Mouse (Mus musculus): Measurements from ENCODE around the gene Rhod. TPM values are rescaled to one million over a fixed set of nuclear protein-coding genes. Genes with fewer than 3 reads are reported as not detected.
A peak's percentile ranks its signal among the peaks of the same experiment; 100 is the strongest.

Rhod gene
- polyA plus RNA-seq, 1 experiment from 2014 or later = 37.9 TPM

GRCm38 (mm10) chr19:4446661-4447420 lies 7.6 kb upstream of the Rhod start:
- WGBS = 81% methylated on average over 8 of the region's 8 CpGs
- Histone ChIP-seq H3K4me2 (no peak overlapping the region), H3K27me3 (no peaks in the 10 kb centered on the region), H3K27ac (no peak overlapping the region), H3K4me3 (no peak overlapping the region), H3K4me1 (peaks cover 6% of the 10 kb centered on the region), H3K9me3 (no peaks in the 10 kb centered on the region), H3K9ac (no peak overlapping the region), H3K36me3 (no peaks in the 10 kb centered on the region)
- no peak for ATAC-seq (ENCODE audit: borderline replicate concordance, extremely low read depth, low FRiP score, low TSS enrichment)

GRCm38 (mm10) chr19:4442408-4442807 lies 3.2 kb upstream of the Rhod start:
- no peak overlapping the region for H3K4me3 ChIP-seq
- no peak overlapping the region for H3K9ac ChIP-seq
- H3K36me3 ChIP-seq = no peaks in the 10 kb centered on the region
- H3K27ac ChIP-seq = peak overlapping the region; percentile 67
- H3K9me3 ChIP-seq = no peaks in the 10 kb centered on the region
- no peak overlapping the region for H3K4me2 ChIP-seq
- 12% methylated on average over 3 of the region's 3 CpGs for WGBS
- peaks cover 41% of the 10 kb centered on the region for H3K4me1 ChIP-seq
- no peaks in the 10 kb centered on the region for H3K27me3 ChIP-seq
- no peak for ATAC-seq (ENCODE audit: borderline replicate concordance, extremely low read depth, low FRiP score, low TSS enrichment)

- Histone ChIP-seq H3K4me3 (no peak overlapping the region), H3K9ac (no peak overlapping the region), H3K27me3 (no peaks in the 10 kb centered on the region), H3K4me2 (peak overlapping the region; percentile 12; the same call in 1 of the 2 replicates), H3K4me1 (peaks cover 41% of the 10 kb centered on the region), H3K36me3 (no peaks in the 10 kb centered on the region), H3K9me3 (no peaks in the 10 kb centered on the region), H3K27ac (peak overlapping the region; percentile 67)
- peak; percentile 54; the same call in 1 of the 2 replicates for ATAC-seq (ENCODE audit: borderline replicate concordance, extremely low read depth, low FRiP score, low TSS enrichment)
- WGBS = 25% methylated on average over 10 of the region's 10 CpGs
Measured at GRCm38 (mm10) chr19:4441621-4442161, 2.5 kb upstream of the Rhod start.

- Histone ChIP-seq H3K9ac (no peak overlapping the region), H3K36me3 (no peaks in the 10 kb centered on the region), H3K4me1 (peaks cover 41% of the 10 kb centered on the region), H3K4me2 (peak overlapping the region; percentile 93), H3K27me3 (no peaks in the 10 kb centered on the region), H3K9me3 (no peaks in the 10 kb centered on the region), H3K27ac (peak overlapping the region; percentile 67), H3K4me3 (no peak overlapping the region)
- no peak for ATAC-seq (ENCODE audit: borderline replicate concordance, extremely low read depth, low FRiP score, low TSS enrichment)
- WGBS = 24% methylated on average over 6 of the region's 6 CpGs
Measured at GRCm38 (mm10) chr19:4441090-4441591, 1.9 kb upstream of the Rhod start.

- H3K4me1 ChIP-seq = peaks cover 41% of the 10 kb centered on the region
- no peak overlapping the region for H3K27ac ChIP-seq
- H3K36me3 ChIP-seq = no peaks in the 10 kb centered on the region
- no peak for ATAC-seq (ENCODE audit: borderline replicate concordance, extremely low read depth, low FRiP score, low TSS enrichment)
- no peaks in the 10 kb centered on the region for H3K9me3 ChIP-seq
- peak overlapping the region; percentile 93 for H3K4me2 ChIP-seq
- peak overlapping the region; percentile 75 for H3K4me3 ChIP-seq
- H3K9ac ChIP-seq = peak overlapping the region; percentile 70; the same call in 1 of the 2 replicates
- H3K27me3 ChIP-seq = no peaks in the 10 kb centered on the region
- 5% methylated on average over 8 of the region's 8 CpGs for WGBS
Measured at GRCm38 (mm10) chr19:4440222-4440621, 990 bp upstream of the Rhod start.

GRCm38 (mm10) chr19:4438791-4439160 lies 456 bp downstream of the Rhod start:
- peak overlapping the region; percentile 70 for H3K9ac ChIP-seq
- no peaks in the 10 kb centered on the region for H3K27me3 ChIP-seq
- no peak for ATAC-seq (ENCODE audit: borderline replicate concordance, extremely low read depth, low FRiP score, low TSS enrichment)
- H3K4me3 ChIP-seq = peak overlapping the region; percentile 75
- peak overlapping the region; percentile 67 for H3K27ac ChIP-seq
- no peaks in the 10 kb centered on the region for H3K36me3 ChIP-seq
- no peaks in the 10 kb centered on the region for H3K9me3 ChIP-seq
- H3K4me1 ChIP-seq = peaks cover 41% of the 10 kb centered on the region
- H3K4me2 ChIP-seq = peak overlapping the region; percentile 93
- 6% methylated on average over 8 of the region's 8 CpGs for WGBS

- Histone ChIP-seq H3K27me3 (no peaks in the 10 kb centered on the region), H3K9me3 (no peaks in the 10 kb centered on the region), H3K36me3 (no peaks in the 10 kb centered on the region), H3K27ac (no peak overlapping the region), H3K4me2 (peak overlapping the region; percentile 93), H3K9ac (0 out of 2 replicates have a peak overlapping the region, but pooled peaks have one; percentile 70), H3K4me1 (peaks cover 41% of the 10 kb centered on the region), H3K4me3 (no peak overlapping the region)
- 69% methylated on average over 6 of the region's 6 CpGs for WGBS
- no peak for ATAC-seq (ENCODE audit: borderline replicate concordance, extremely low read depth, low FRiP score, low TSS enrichment)
Measured at GRCm38 (mm10) chr19:4437886-4438285, 1.3 kb downstream of the Rhod start.

- Histone ChIP-seq H3K4me3 (no peak overlapping the region), H3K4me2 (no peak overlapping the region), H3K36me3 (peaks cover 8% of the 10 kb centered on the region; the same call in 1 of the 2 replicates), H3K9ac (no peak overlapping the region), H3K27ac (no peak overlapping the region), H3K4me1 (peaks cover 29% of the 10 kb centered on the region), H3K9me3 (no peaks in the 10 kb centered on the region), H3K27me3 (no peaks in the 10 kb centered on the region)
- WGBS = 86% methylated on average over 3 of the region's 3 CpGs
- ATAC-seq (ENCODE audit: borderline replicate concordance, extremely low read depth, low FRiP score, low TSS enrichment) = no peak
Measured at GRCm38 (mm10) chr19:4436254-4436653, 3.0 kb downstream of the Rhod start.

GRCm38 (mm10) chr19:4434999-4435398 lies 4.2 kb downstream of the Rhod start:
- Histone ChIP-seq H3K27me3 (no peaks in the 10 kb centered on the region), H3K9ac (no peak overlapping the region), H3K27ac (no peak overlapping the region), H3K4me1 (peaks cover 18% of the 10 kb centered on the region), H3K4me3 (no peak overlapping the region), H3K4me2 (no peak overlapping the region), H3K9me3 (no peaks in the 10 kb centered on the region), H3K36me3 (peaks cover 17% of the 10 kb centered on the region; the same call in 1 of the 2 replicates)
- 100% methylated on average over 1 of the region's 1 CpGs for WGBS
- ATAC-seq (ENCODE audit: borderline replicate concordance, extremely low read depth, low FRiP score, low TSS enrichment) = no peak

GRCm38 (mm10) chr19:4433756-4434155 lies 5.5 kb downstream of the Rhod start:
- H3K4me1 ChIP-seq = peaks cover 11% of the 10 kb centered on the region
- H3K36me3 ChIP-seq = peaks cover 19% of the 10 kb centered on the region; the same call in 1 of the 2 replicates
- no peak for ATAC-seq (ENCODE audit: borderline replicate concordance, extremely low read depth, low FRiP score, low TSS enrichment)
- 93% methylated on average over 1 of the region's 1 CpGs for WGBS
- no peaks in the 10 kb centered on the region for H3K9me3 ChIP-seq
- no peaks in the 10 kb centered on the region for H3K27me3 ChIP-seq
- no peak overlapping the region for H3K4me3 ChIP-seq
- no peak overlapping the region for H3K27ac ChIP-seq
- no peak overlapping the region for H3K9ac ChIP-seq
- no peak overlapping the region for H3K4me2 ChIP-seq

GRCm38 (mm10) chr19:4430091-4430620 lies 9.1 kb downstream of the Rhod start:
- H3K4me3 ChIP-seq = no peak overlapping the region
- ATAC-seq (ENCODE audit: borderline replicate concordance, extremely low read depth, low FRiP score, low TSS enrichment) = no peak
- H3K27me3 ChIP-seq = no peaks in the 10 kb centered on the region
- H3K9ac ChIP-seq = no peak overlapping the region
- WGBS = 92% methylated on average over 4 of the region's 4 CpGs
- H3K4me2 ChIP-seq = no peak overlapping the region
- H3K9me3 ChIP-seq = no peaks in the 10 kb centered on the region
- no peaks in the 10 kb centered on the region for H3K4me1 ChIP-seq
- H3K27ac ChIP-seq = no peak overlapping the region
- H3K36me3 ChIP-seq = peaks cover 42% of the 10 kb centered on the region

Data from lung, embryonic 15.5 days (tissue).